Mouse (Mus musculus) heart, embryonic 13.5 days (tissue): ENCODE results near the gene Opn3. TPM values are rescaled to one million over a fixed set of nuclear protein-coding genes. Genes with fewer than 3 reads are reported as not detected.

Experiments used
- ATAC-seq: fragments of 200-750 bp; cut with Nextera tagmentation; 2 replicates; pipeline ENCODE4 v1.8.0; 2017; ENCODE audit warnings: moderate TSS enrichment; ENCODE audit not compliant: insufficient number of reproducible peaks, low FRiP score, low TSS enrichment; ENCODE audit errors: extremely low read depth
- H3K27ac ChIP-seq: fragments of 300-500 bp; sonication (generic); replicated peaks from 2 replicates; pipeline ENCODE4 v1.5.1; 2015; ENCODE audit warnings: moderate library complexity, mild to moderate bottlenecking, inconsistent platforms
- H3K27me3 ChIP-seq: fragments of 300-500 bp; sonication (generic); replicated peaks from 2 replicates; pipeline ENCODE4 v1.6.1; 2015; ENCODE audit warnings: mild to moderate bottlenecking, inconsistent platforms
- H3K36me3 ChIP-seq: fragments of 300-500 bp; sonication (generic); 2 replicates; pipeline ENCODE4 v1.6.1; 2015; ENCODE audit warnings: mild to moderate bottlenecking, inconsistent platforms
- H3K4me1 ChIP-seq: fragments of 300-500 bp; sonication (generic); 2 replicates; pipeline ENCODE4 v1.6.1; 2015; ENCODE audit warnings: inconsistent platforms
- H3K4me2 ChIP-seq: fragments of 300-500 bp; sonication (generic); 2 replicates; pipeline ENCODE4 v1.6.1; 2015; ENCODE audit warnings: inconsistent platforms, mild to moderate bottlenecking, moderate library complexity
- H3K4me3 ChIP-seq: fragments of 300-500 bp; sonication (generic); 2 replicates; pipeline ENCODE4 v1.5.1; 2015; ENCODE audit warnings: moderate library complexity, mild to moderate bottlenecking, inconsistent platforms
- H3K9ac ChIP-seq: fragments of 300-500 bp; sonication (generic); 2 replicates; pipeline ENCODE4 v1.6.1; 2015; ENCODE audit warnings: inconsistent platforms, mild to moderate bottlenecking, moderate library complexity
- H3K9me3 ChIP-seq: fragments of 300-500 bp; sonication (generic); 2 replicates; pipeline ENCODE4 v1.6.1; 2016; ENCODE audit warnings: inconsistent platforms
- WGBS: fragments of 180-500 bp; shearing (Covaris S2); methylation state at CpG from one replicate; pipeline ENCODE4 v1.1.7; 2015; ENCODE audit warnings: mixed read lengths; 5-methylcytosine and 5-hydroxymethylcytosine counted together
- polyA plus RNA-seq: library from polyadenylated mRNA; unstranded; fragments of >200 nt; fragmentation: Nextera tagmentation; extraction: Ambion mirVana; gene quantifications from 2 replicates; pipeline ENCODE4 v1.2.1, GENCODE M21; 2015

The Opn3 gene
- polyA plus RNA-seq: 10.9 and 14.5 TPM in 2 replicates

- peak; percentile 98 for ATAC-seq
- peak within 1 kb of the TSS; percentile 91 for H3K27ac ChIP-seq
These were observed at the start of gene Opn3, which contains the start of gene Chml for GRCm38 (mm10) chr1:175692246-175692996. TSS of gene Opn3 (minus strand) at chr1:175692776. TSS of gene Chml (minus strand) at chr1:175692901.

GRCm38 (mm10) chr1:175725771-175726170 lies 33.2 kb upstream of the Opn3 start:
- 23% methylated on average over 7 of the region's 7 CpGs for WGBS
- Histone ChIP-seq H3K27me3 (no peaks in the 10 kb centered on the region), H3K27ac (no peak overlapping the region), H3K4me2 (peak overlapping the region; percentile 46), H3K36me3 (no peaks in the 10 kb centered on the region), H3K9me3 (no peaks in the 10 kb centered on the region), H3K4me3 (no peak overlapping the region), H3K4me1 (peaks cover 15% of the 10 kb centered on the region), H3K9ac (no peak overlapping the region)
- ATAC-seq: no peak

More at GRCm38 (mm10) chr1:175692246-175692996, at the start of gene Opn3, which contains the start of gene Chml:
- H3K4me1 ChIP-seq: peaks cover 37% of the 10 kb centered on the region
- under 1% methylated on average over 58 of the region's 73 CpGs for WGBS
- H3K36me3 ChIP-seq: peaks cover 12% of the 10 kb centered on the region
- H3K4me3 ChIP-seq: peak within 1 kb of the TSS; percentile 88
- peak within 1 kb of the TSS; percentile 91 for H3K9ac ChIP-seq
- peak within 1 kb of the TSS; percentile 89 for H3K4me2 ChIP-seq
- H3K9me3 ChIP-seq: no peaks in the 10 kb centered on the region
- H3K27me3 ChIP-seq: no peaks in the 10 kb centered on the region

- no peak for ATAC-seq
- no peak overlapping the region for H3K27ac ChIP-seq
- peaks cover 6% of the 10 kb centered on the region for H3K4me1 ChIP-seq
- no peaks in the 10 kb centered on the region for H3K27me3 ChIP-seq
- no peak overlapping the region for H3K9ac ChIP-seq
- WGBS: 81% methylated on average over 9 of the region's 9 CpGs
- H3K4me3 ChIP-seq: no peak overlapping the region
- H3K9me3 ChIP-seq: no peaks in the 10 kb centered on the region
- H3K4me2 ChIP-seq: no peak overlapping the region
- no peaks in the 10 kb centered on the region for H3K36me3 ChIP-seq
These were observed 24.3 kb upstream of the Opn3 start for GRCm38 (mm10) chr1:175716832-175717231.

GRCm38 (mm10) chr1:175712338-175712909 lies 19.8 kb upstream of the Opn3 start:
- ATAC-seq: no peak
- no peak overlapping the region for H3K4me2 ChIP-seq
- no peak overlapping the region for H3K4me3 ChIP-seq
- H3K36me3 ChIP-seq: no peaks in the 10 kb centered on the region
- no peak overlapping the region for H3K27ac ChIP-seq
- H3K4me1 ChIP-seq: peaks cover 6% of the 10 kb centered on the region
- no peak overlapping the region for H3K9ac ChIP-seq
- H3K9me3 ChIP-seq: no peaks in the 10 kb centered on the region
- WGBS: 66% methylated on average over 11 of the region's 11 CpGs
- H3K27me3 ChIP-seq: no peaks in the 10 kb centered on the region

- Histone ChIP-seq H3K27ac (no peak overlapping the region), H3K27me3 (no peaks in the 10 kb centered on the region), H3K4me3 (no peak overlapping the region), H3K4me2 (no peak overlapping the region), H3K4me1 (peaks cover 6% of the 10 kb centered on the region), H3K9ac (no peak overlapping the region), H3K36me3 (no peaks in the 10 kb centered on the region), H3K9me3 (no peaks in the 10 kb centered on the region)
- no peak for ATAC-seq
These were observed 15.4 kb upstream of the Opn3 start for GRCm38 (mm10) chr1:175708013-175708412.

GRCm38 (mm10) chr1:175707599-175707998 lies 15.0 kb upstream of the Opn3 start:
- Histone ChIP-seq H3K9me3 (no peaks in the 10 kb centered on the region), H3K27me3 (no peaks in the 10 kb centered on the region), H3K4me1 (peaks cover 5% of the 10 kb centered on the region), H3K4me3 (no peak overlapping the region), H3K9ac (no peak overlapping the region), H3K4me2 (no peak overlapping the region), H3K36me3 (no peaks in the 10 kb centered on the region), H3K27ac (no peak overlapping the region)
- 76% methylated on average over 5 of the region's 5 CpGs for WGBS
- no peak for ATAC-seq

GRCm38 (mm10) chr1:175701145-175701544 lies 8.6 kb upstream of the Opn3 start:
- Histone ChIP-seq H3K36me3 (no peaks in the 10 kb centered on the region), H3K27ac (no peak overlapping the region), H3K9me3 (no peaks in the 10 kb centered on the region), H3K4me3 (no peak overlapping the region), H3K4me2 (no peak overlapping the region), H3K9ac (no peak overlapping the region), H3K27me3 (no peaks in the 10 kb centered on the region), H3K4me1 (peaks cover 13% of the 10 kb centered on the region)
- ATAC-seq: no peak
- WGBS: 57% methylated on average over 4 of the region's 4 CpGs

- Histone ChIP-seq H3K36me3 (no peaks in the 10 kb centered on the region), H3K27ac (no peak overlapping the region), H3K9ac (no peak overlapping the region), H3K27me3 (no peaks in the 10 kb centered on the region), H3K4me2 (no peak overlapping the region), H3K4me3 (no peak overlapping the region), H3K4me1 (peaks cover 13% of the 10 kb centered on the region), H3K9me3 (no peaks in the 10 kb centered on the region)
- ATAC-seq: no peak
- 31% methylated on average over 4 of the region's 4 CpGs for WGBS
These were observed 7.2 kb upstream of the Opn3 start for GRCm38 (mm10) chr1:175699796-175700195.

- H3K4me1 ChIP-seq: peaks cover 13% of the 10 kb centered on the region
- no peak overlapping the region for H3K27ac ChIP-seq
- H3K9ac ChIP-seq: no peak overlapping the region
- ATAC-seq: no peak
- H3K36me3 ChIP-seq: no peaks in the 10 kb centered on the region
- 45% methylated on average over 3 of the region's 3 CpGs for WGBS
- H3K4me3 ChIP-seq: no peak overlapping the region
- no peaks in the 10 kb centered on the region for H3K27me3 ChIP-seq
- no peaks in the 10 kb centered on the region for H3K9me3 ChIP-seq
- no peak overlapping the region for H3K4me2 ChIP-seq
These were observed 6.8 kb upstream of the Opn3 start for GRCm38 (mm10) chr1:175699375-175699774.

- Histone ChIP-seq H3K9ac (no peak within 1 kb of the TSS), H3K4me3 (no peak within 1 kb of the TSS), H3K36me3 (no peaks in the 10 kb centered on the region), H3K4me2 (no peak within 1 kb of the TSS), H3K9me3 (no peaks in the 10 kb centered on the region), H3K4me1 (peaks cover 24% of the 10 kb centered on the region), H3K27ac (no peak within 1 kb of the TSS), H3K27me3 (no peaks in the 10 kb centered on the region)
- 74% methylated on average over 1 of the region's 1 CpGs for WGBS
- no peak for ATAC-seq
These were observed 5.7 kb upstream of the Opn3 start, which contains the start of gene Wdr64 for GRCm38 (mm10) chr1:175698293-175698692. TSS of gene Wdr64 (plus strand) at chr1:175698593.

- Histone ChIP-seq H3K27ac (peak overlapping the region; percentile 80), H3K4me3 (peak overlapping the region; percentile 88), H3K4me1 (peaks cover 37% of the 10 kb centered on the region), H3K27me3 (no peaks in the 10 kb centered on the region), H3K4me2 (peak overlapping the region; percentile 89), H3K36me3 (0 out of 2 replicates have a peak, but pooled peaks cover under 1% of the 10 kb centered on the region), H3K9me3 (no peaks in the 10 kb centered on the region), H3K9ac (peak overlapping the region; percentile 75)
- 29% methylated on average over 12 of the region's 12 CpGs for WGBS
- ATAC-seq: no peak
These were observed 919 bp upstream of the Opn3 start for GRCm38 (mm10) chr1:175693429-175693960.
